Mouse (Mus musculus) forebrain, embryonic 11.5 days (tissue): ENCODE results near the gene Phactr2. TPM values are rescaled to one million over a fixed set of nuclear protein-coding genes. Genes with fewer than 3 reads are reported as not detected.

Experiments used
- ATAC-seq: fragments of 200-750 bp; cut with Nextera tagmentation; replicated peaks from 2 replicates; pipeline ENCODE4 v1.8.0; 2017; ENCODE audit warnings: moderate TSS enrichment; ENCODE audit not compliant: low FRiP score
- DNase-seq: peaks from one replicate; pipeline ENCODE4 v3.0.0-alpha.2; 2017; ENCODE audit warnings: low spot score
- H3K27ac ChIP-seq: fragments of 300-500 bp; sonication (generic); 2 replicates; pipeline ENCODE4 v1.5.1; 2014; ENCODE audit warnings: low read depth, low read length
- H3K27me3 ChIP-seq: fragments of 300-500 bp; sonication (generic); 2 replicates; pipeline ENCODE4 v1.6.1; 2014; ENCODE audit warnings: mild to moderate bottlenecking, low read length, mixed read lengths; ENCODE audit not compliant: control insufficient read depth, insufficient read depth
- H3K36me3 ChIP-seq: fragments of 300-500 bp; sonication (generic); 2 replicates; pipeline ENCODE4 v1.6.1; 2014; ENCODE audit warnings: mild to moderate bottlenecking, low read length, moderate library complexity, mixed read lengths; ENCODE audit not compliant: control insufficient read depth, insufficient read depth
- H3K4me1 ChIP-seq: fragments of 300-500 bp; sonication (generic); replicated peaks from 2 replicates; pipeline ENCODE4 v1.6.1; 2014; ENCODE audit warnings: low read length, mixed read lengths; ENCODE audit not compliant: control insufficient read depth, insufficient read depth
- H3K4me2 ChIP-seq: fragments of 300-500 bp; sonication (generic); 2 replicates; pipeline ENCODE4 v1.6.1; 2014; ENCODE audit warnings: low read depth, mild to moderate bottlenecking, low read length, moderate library complexity, mixed read lengths; ENCODE audit not compliant: severe bottlenecking
- H3K4me3 ChIP-seq: fragments of 300-500 bp; sonication (generic); 2 replicates; pipeline ENCODE4 v1.5.1; 2014; ENCODE audit warnings: low read depth, low read length
- H3K9ac ChIP-seq: fragments of 300-500 bp; sonication (generic); 2 replicates; pipeline ENCODE4 v1.6.1; 2014; ENCODE audit warnings: low read length
- H3K9me3 ChIP-seq: fragments of 300-500 bp; sonication (generic); 2 replicates; pipeline ENCODE4 v1.6.1; 2016; ENCODE audit warnings: low read length, mixed read lengths; ENCODE audit not compliant: control insufficient read depth
- WGBS: fragments of 180-500 bp; shearing (Covaris S2); extraction: QIAGEN DNeasy Blood & Tissue Kit; methylation state at CpG from one replicate; pipeline ENCODE4 v1.1.7; 2014; 5-methylcytosine and 5-hydroxymethylcytosine counted together
- polyA plus RNA-seq: library from polyadenylated mRNA; unstranded; fragments of >200 nt; fragmentation: Nextera tagmentation; extraction: Ambion mirVana; gene quantifications from 2 replicates; pipeline ENCODE4 v1.2.1, GENCODE M21; 2014

Phactr2 gene
- polyA plus RNA-seq, 1 experiment from 2014 or later: 17.7 TPM

- Histone ChIP-seq H3K9ac (no peak overlapping the region), H3K36me3 (peaks cover 20% of the 10 kb centered on the region), H3K27me3 (no peaks in the 10 kb centered on the region), H3K4me3 (no peak overlapping the region), H3K4me2 (no peak overlapping the region), H3K9me3 (no peaks in the 10 kb centered on the region), H3K27ac (no peak overlapping the region), H3K4me1 (no peaks in the 10 kb centered on the region)
- DNase-seq (no peak), ATAC-seq (no peak)
- 91% methylated on average over 7 of the region's 7 CpGs for WGBS
These were observed 298.3 kb downstream of the Phactr2 start for GRCm38 (mm10) chr10:13175866-13176265.

DNA sequence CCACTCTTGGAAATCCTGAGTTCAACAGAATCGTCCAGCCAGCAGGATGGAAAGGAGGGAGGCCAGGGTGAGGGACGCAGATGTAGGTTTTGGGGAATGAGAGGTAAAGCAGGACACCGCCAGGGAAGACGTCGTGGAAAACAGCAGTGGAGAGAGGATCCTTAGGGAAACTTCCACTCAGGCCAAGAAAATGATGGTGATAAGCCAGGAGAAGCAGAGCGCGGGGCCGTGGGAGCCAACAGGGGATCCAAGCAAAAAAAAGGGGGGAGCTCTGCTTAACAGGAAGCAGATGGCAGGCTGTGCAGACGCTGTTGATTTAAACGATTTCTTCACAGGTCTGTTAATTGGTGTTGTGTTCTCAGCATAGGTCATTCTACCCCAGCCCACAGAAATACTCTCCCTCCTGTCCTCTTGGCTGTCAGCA is 301.4 kb downstream of the Phactr2 start:
- no peaks in the 10 kb centered on the region for H3K9me3 ChIP-seq
- H3K4me2 ChIP-seq: no peak overlapping the region
- H3K36me3 ChIP-seq: no peaks in the 10 kb centered on the region; the same call in 1 of the 2 replicates
- ATAC-seq (peak; percentile 55; the same call in 1 of the 2 replicates), DNase-seq (no peak)
- no peaks in the 10 kb centered on the region for H3K27me3 ChIP-seq
- H3K4me3 ChIP-seq: no peak overlapping the region
- H3K4me1 ChIP-seq: no peaks in the 10 kb centered on the region
- H3K9ac ChIP-seq: no peak overlapping the region
- no peak overlapping the region for H3K27ac ChIP-seq
- WGBS: 71% methylated on average over 10 of the region's 10 CpGs

DNA sequence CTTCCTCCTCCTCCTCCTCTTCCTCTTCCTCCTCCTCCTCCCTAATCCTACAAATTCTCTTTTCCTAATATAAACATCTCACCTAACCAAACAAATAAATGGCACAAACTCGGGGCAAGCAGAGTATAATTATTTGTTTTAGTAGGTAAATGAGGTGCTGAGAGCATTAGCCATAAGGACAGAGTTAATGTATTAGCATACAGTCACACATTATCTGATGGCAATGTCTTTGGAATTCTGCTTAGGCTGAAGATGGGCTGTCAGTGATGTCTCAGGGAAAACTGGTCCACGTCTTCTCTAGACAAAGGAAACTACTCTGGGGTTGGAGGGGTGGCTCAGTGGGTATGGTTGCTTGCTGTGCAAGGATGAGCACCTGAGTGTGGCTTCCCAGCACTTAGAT is 302.8 kb downstream of the Phactr2 start:
- Histone ChIP-seq H3K4me3 (no peak overlapping the region), H3K27me3 (no peaks in the 10 kb centered on the region), H3K4me2 (no peak overlapping the region), H3K36me3 (no peaks in the 10 kb centered on the region), H3K9ac (no peak overlapping the region), H3K9me3 (no peaks in the 10 kb centered on the region), H3K4me1 (no peaks in the 10 kb centered on the region), H3K27ac (no peak overlapping the region)
- 76% methylated on average over 2 of the region's 2 CpGs for WGBS
- ATAC-seq: no peak
- no peak for DNase-seq

DNA sequence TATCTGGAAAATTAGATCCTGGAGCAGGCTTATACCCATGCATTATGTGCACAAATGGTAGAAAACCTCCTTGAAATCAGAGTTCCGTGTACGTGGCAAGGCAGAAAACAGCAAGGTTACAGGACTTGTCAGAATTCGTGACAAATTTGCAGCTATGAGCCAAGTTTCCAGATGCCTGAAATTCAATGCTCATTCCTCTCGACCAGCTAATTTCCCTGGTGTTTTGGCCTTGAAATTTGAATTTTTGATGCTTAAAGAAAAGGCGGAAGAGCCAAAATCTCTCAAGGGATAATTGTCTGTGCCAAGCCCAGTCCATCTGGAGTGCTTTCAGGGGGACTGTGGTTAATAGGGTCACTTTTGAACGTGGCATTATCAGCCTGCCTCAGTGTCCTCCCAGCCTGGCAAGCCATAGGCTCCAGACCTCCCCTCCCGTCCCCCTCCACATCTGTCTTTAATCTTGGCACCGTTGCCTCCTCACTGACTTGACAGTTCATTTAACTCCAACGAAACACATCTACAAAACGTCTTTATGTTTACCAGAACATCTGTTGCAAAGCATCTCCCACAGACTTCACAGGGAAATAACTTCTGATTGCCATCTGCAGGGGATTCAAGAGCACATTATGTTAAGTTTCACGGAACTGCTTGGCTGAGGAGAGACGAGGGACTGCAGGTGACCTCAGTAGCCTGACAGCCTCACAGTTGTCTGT is 303.3 kb downstream of the Phactr2 start:
- Histone ChIP-seq H3K4me3 (no peak overlapping the region), H3K9me3 (no peaks in the 10 kb centered on the region), H3K4me1 (no peaks in the 10 kb centered on the region), H3K4me2 (no peak overlapping the region), H3K9ac (no peak overlapping the region), H3K27ac (no peak overlapping the region), H3K36me3 (no peaks in the 10 kb centered on the region), H3K27me3 (no peaks in the 10 kb centered on the region)
- DNase-seq (no peak), ATAC-seq (no peak)
- 60% methylated on average over 12 of the region's 12 CpGs for WGBS

DNA sequence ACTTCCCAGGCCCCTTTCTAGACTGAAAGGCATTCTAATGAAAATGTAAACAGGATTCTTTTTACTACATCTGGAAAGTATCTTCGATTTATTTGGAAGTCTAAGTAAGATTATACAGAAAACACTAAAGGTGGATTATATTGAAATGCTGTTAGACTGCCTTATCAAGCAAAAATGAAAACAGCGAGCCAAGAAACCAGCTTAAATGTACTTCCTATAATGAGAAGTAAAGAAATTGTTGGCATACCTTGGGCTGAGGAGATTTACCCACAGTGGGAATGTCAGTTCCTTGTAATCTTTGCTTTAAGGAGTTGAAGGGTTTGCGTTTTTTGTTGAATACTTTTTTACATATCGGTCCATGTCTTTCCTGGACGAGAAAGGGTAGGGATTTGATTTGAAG is 305.8 kb downstream of the Phactr2 start:
- H3K27me3 ChIP-seq: no peaks in the 10 kb centered on the region
- H3K9me3 ChIP-seq: no peaks in the 10 kb centered on the region; the same call in 1 of the 2 replicates
- no peaks in the 10 kb centered on the region for H3K4me1 ChIP-seq
- no peaks in the 10 kb centered on the region for H3K36me3 ChIP-seq
- H3K4me2 ChIP-seq: no peak overlapping the region
- DNase-seq: no peak
- no peak overlapping the region for H3K4me3 ChIP-seq
- no peak for ATAC-seq
- 87% methylated on average over 5 of the region's 5 CpGs for WGBS
- no peak overlapping the region for H3K27ac ChIP-seq
- no peak overlapping the region for H3K9ac ChIP-seq

GRCm38 (mm10) chr10:13162031-13162430 is 312.2 kb downstream of the Phactr2 start:
- Histone ChIP-seq H3K9ac (no peak overlapping the region), H3K9me3 (no peaks in the 10 kb centered on the region; the same call in 1 of the 2 replicates), H3K4me2 (no peak overlapping the region), H3K4me1 (no peaks in the 10 kb centered on the region), H3K27me3 (no peaks in the 10 kb centered on the region), H3K4me3 (no peak overlapping the region), H3K27ac (no peak overlapping the region), H3K36me3 (no peaks in the 10 kb centered on the region)
- WGBS: 86% methylated on average over 4 of the region's 4 CpGs
- no peak for ATAC-seq
- DNase-seq: no peak

DNA sequence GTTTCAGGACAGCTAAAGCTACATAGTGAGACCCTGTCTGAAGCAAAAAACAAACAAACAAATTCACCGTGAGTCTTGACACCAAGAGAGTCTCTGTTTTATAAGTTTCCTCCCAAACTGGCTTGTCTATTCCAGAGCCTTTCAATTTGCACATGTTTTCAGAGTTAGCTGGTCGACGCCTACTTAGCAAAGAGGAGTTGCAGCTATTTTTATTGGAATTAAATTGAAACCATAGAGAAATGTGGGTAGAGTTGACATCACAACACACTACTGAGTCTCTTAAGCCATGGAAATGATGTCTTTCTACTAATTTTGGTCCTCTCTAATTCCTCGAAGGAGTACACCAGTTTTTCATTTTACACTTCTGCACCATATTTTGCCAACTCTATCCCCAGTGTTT is 313.3 kb downstream of the Phactr2 start:
- Histone ChIP-seq H3K4me2 (no peak overlapping the region), H3K4me3 (no peak overlapping the region), H3K36me3 (no peaks in the 10 kb centered on the region), H3K27ac (no peak overlapping the region), H3K9ac (no peak overlapping the region), H3K27me3 (no peaks in the 10 kb centered on the region), H3K4me1 (no peaks in the 10 kb centered on the region), H3K9me3 (no peaks in the 10 kb centered on the region; the same call in 1 of the 2 replicates)
- 93% methylated on average over 4 of the region's 4 CpGs for WGBS
- no peak for ATAC-seq
- DNase-seq: no peak
